Mouse (Mus musculus) 3T3-L1 (cell line): ENCODE measurements at regions not wholly inside any gene's neighbourhood (a gene's known extent, or its start where the extent isn't known, plus 50 kb on each side); places are given as distances from the start of the nearest gene placed in this dataset.

Experiments used
- DNase-seq: peaks from one replicate; pipeline ENCODE4 v3.0.0-alpha.2; 2015; ENCODE audit warnings: low read depth, low spot score

DNA sequence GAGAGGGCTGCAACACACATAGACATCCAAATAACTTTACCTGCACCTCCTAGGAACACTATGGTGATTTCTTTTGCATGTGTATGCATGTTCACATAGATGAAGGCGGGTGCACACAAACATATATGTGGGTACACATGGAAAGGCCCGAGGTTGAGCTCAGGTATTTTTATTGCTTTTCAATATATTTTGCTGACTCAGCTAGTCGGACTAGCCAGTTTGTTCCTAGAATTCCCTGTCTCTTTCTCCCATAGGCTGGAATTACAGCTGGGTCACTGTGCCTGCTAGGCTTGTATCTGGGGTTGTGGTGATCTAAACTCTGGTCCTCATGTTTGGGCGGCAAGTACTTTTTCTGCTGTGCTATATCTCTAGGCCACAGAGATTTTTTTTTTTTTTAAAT, 166.1 kb upstream of the Mki67 start:
- DNase-seq: no peak

DNA sequence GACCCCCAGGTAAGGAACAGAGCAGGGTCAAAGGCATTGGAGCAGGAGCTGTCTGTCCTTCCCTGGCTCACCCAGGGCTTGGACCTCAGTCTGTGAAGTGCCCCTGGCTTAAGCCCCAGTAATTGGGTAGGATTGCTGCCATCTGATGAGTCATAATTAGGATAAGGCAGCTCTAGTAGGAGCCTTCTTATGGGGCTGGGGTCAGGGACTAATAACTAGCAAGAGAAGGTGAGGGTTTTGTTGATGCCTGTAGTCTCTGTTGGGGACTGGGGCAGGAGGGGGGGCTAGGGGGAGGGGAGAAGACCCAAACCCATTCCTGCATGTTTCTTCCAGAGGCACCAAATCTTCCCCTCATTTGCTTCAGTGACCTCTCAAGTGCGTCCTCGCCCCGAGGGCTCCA, 172.4 kb upstream of the Mki67 start:
- peak; percentile 1 for DNase-seq

DNA sequence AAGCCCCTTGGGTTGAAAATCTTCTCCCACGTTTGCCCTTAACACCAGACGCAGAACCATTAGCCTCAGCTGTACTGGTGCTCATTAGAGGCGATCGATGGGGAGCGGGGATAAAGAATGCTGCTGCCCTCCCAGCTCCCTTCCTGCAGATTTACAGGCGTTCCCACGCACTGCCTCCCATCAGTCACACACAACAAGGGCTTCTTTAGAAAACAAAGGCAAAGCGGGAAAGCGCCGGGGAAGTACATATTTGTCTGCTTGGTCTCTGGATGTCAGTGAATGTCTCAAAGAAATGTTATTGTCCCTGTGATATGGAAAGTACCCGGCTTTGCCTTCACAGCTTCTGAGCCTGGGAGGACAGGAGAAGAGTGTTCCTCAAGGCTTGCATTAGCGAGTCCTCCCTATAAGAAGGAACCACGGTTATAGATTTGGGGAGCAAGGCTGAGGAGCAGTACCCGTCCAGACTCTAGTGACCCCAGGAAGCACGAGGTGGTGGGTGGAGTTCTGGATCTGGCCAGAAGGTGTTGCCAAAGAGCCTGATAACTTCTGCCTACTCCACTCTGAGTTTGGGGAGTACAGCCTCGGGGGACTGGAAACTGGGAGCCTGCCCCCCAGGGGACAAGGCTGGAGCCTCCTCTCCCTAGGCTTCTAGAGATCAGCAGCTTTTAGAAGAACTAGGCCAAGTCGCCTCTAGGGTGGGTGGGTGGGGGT, 173.0 kb upstream of the Mki67 start:
- DNase-seq: no peak

DNA sequence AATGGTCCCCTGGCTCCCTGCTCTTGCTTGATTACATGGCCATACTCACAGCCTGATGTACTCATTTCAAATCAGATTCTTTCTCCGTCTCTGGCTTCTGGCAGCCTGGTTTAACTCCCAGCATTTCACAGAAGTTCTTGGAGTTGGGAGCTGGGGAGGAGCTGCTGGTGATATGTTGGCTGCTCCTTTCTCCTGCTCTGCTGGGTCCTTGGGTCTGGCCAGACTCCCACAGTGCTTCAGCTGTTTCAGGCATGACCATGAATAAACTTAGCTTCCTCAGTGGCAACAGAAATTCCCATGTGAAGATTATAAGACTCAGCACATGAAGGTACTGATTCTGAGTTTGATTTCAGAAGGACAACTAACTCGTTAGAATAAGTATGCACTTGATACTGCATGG, 182.7 kb upstream of the Mki67 start:
- DNase-seq: no peak

DNA sequence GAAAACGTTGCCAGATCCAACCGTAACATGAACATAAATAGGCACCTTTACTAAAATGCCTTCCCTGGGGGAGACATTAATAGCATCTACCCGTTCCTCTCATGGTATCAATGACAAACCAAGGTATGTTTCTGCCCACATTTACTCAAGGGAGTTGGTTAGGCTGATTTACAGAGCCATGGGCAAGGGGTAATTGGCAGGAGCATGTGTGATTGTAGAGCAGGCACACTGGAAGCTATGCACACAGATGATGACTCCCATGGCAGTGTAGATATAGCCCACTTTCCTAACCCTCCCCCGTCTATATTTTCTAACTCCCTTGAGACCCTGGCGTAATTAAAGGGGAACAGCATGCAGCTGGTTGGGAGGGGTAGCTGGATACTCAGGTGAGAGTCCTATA, 183.6 kb upstream of the Mki67 start:
- no peak for DNase-seq

DNA sequence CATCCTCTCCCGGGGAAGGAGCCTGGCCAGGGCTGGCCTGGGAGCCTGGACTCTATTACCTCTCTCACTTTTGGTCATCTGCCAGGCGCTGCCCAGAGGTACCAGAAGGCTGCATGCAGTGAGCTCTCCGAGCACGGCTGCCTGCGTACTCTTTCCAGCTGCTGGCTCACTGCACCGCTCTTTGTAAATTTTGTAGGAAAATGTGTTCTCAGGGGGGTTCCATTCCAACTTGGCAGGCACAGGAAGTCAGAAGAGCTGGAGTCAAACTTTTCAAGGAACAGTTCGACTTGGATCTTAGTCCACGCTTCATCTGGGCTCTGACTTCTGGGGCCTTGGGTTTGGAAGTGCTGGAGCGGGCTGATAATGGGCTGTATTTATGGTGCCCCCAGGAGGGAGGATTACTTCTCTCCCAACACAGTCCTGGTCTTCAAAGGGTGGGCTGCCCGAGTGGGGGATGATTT, 184.7 kb upstream of the Mki67 start:
- no peak for DNase-seq

DNA sequence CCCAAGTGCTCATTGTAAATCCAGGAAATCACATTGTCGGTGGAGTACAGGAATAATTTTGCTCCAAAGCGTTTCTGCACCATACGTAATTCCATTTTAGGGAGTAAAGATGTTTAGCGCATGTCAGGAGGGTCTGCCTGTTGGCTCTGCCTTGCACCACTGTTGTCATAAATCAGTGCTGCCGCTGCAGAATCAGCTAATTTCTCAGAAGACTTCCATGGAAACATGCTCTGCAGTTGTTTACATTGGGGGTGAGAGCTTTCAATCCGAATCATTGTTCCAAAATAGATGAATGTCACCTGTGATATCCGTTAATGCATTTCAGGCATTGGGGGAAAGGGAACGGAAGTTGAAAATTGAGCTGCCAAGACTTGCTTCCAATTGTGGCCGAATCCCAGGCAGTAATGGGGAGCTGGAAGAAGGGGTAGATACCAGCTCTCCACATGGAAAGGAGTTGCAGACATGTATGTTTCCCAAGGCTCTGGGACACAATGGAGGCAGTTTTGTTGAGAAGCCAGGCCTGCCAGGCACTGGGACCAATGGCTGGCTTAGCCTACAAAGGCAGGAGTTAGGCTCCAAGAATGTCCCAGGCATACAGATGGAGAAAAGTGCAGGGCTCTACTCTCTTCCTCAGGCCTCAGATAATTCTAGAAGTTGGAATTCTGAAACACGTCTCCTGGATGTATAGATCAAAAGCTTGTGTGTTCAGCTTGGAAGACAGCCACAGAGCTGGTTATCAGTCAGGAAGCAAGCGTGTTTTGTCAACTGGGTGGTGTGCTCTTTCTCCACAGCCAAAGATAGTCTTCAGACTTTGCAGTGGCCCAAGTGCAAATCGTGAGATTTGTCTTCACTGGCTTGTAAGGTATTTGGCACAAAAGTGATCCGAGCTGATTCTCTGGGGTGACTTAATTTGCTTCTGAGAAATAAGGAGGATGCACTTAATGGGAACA, 186.2 kb upstream of the Mki67 start:
- DNase-seq: no peak

DNA sequence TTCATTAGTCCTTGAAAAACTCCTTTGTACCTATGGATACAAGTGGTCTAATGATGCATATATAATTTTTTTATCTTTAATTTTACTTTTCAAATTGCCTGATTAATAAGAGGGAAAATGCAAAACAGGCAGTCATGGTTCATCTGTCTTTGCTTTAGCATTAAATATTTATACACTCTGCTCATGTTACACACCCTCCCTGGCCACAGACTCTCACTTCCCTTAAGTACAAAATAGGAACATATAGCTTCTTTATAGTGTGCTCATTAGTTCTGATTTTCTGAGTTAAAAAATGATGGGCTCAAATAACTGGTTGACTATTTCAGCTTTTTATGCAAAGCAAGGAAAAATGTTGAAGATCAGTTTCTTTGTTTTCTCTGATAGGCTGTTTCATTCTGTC, 195.2 kb upstream of the Mki67 start:
- no peak for DNase-seq

DNA sequence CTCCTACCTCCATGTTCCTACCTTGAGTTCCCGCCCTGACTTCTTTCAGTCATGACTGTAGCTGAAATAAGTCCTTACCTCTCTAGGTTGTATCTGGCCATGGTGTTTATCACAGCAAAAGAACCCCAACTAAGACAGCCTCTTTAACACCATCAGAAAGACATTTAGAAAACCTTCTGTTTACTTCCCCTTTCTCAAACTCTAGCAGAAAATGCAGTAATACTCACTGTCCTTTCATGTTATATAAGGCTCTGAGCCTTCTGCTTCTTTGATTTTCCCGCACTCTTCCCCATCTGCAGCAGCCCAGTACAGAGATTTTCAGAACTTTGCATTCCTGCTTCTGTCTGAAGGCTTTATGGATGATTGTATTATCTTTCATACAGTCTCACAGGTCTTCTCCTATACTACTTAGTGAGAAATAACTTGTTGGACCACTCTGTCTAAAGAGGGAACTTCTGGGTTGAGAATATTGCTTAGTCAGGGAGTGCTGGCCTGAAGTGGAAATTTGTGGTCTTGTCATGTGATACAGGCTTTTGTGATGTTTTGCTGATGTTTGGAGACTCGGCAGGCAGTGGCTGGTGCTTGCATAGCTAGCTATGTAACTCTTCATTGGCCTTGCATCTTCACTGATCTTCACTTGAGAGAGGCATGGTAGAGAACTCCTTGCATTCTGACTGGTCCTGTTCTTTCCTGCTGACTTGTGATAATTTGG, 197.9 kb upstream of the Mki67 start:
- no peak for DNase-seq

DNA sequence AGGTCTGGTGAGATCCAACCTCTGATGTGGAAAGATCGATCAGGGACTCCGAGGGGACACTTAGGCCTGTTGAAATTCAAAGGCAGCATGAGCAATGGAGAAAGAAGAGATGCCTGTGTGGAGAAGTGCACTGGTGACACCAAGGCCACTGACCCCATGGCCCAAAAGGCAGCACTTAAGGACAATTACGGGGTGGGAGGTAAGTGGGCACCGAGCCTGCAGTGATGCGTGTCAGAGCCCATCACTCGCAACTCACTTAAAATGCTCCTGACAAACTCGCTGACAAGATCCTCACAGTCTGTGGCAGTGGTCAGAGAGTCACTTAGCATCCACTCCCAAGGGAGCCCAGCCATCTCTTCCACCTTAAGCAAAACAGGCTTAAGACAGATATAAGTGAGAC, 207.7 kb upstream of the Mki67 start:
- DNase-seq: no peak

DNA sequence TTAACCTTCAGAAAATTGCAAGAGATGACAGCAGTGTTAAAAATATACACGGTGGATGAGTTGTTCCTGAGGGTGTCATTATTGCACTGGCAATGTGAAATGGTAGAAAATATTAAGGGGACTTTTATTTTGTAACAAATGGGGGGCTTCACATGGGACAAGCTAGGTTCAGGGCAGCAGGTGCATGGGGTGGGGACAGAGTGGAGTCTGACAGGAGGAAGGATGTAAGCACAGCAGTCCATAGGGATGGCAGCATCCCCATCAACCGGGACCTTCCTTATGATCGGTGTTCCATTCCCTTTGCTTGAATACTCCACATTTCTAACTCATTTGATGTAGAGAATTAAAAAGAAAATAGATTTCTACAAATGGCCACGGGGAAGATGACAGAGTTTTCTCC, 208.5 kb upstream of the Mki67 start:
- DNase-seq: no peak

DNA sequence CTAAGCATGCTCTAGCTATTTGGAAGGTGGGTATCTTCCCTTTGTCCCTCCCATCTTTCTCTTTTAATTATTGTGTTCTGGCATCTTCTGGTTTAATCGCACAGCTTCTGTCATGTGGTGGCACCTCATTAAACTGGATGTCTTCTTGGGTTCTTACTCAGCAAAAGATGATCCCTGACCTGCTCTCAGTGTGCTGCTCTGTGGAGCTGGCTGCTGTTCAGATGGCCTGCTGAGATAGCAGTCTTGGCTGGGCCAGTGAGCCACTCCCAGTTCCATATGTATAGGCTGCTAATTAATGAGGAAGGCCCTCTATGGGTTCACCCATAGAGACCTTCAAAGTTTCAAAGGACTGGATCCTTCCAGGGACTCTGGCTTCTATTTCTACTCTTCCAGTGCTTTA, 213.9 kb upstream of the Mki67 start:
- no peak for DNase-seq

DNA sequence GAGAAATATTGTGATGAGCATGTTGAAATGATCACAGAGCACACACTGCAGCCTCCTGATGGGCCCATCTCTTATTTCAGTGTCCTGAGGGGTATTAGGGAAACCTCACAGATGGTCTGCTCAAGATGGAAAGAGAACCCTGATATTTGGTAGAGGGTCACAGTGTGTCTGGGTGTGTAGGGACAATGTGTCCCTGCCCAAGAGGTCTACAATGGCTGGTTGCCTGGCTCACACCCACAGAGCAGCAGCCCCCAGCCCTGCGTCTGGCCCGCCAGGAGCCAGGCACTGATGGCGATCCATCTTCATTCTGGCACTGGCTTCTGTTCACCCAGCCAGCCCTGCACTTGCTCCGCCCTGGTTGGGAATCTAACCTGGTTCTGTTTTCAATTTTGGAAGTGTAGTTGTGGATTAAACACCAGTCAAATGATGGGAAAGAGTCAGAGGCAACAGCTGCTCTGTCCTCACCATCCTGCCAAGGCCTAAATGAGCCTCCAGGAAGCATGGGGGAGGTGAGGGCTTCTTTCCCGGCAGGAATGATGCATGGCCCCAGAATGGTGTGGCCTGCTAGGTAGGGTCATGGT, 216.5 kb upstream of the Mki67 start:
- DNase-seq: no peak

DNA sequence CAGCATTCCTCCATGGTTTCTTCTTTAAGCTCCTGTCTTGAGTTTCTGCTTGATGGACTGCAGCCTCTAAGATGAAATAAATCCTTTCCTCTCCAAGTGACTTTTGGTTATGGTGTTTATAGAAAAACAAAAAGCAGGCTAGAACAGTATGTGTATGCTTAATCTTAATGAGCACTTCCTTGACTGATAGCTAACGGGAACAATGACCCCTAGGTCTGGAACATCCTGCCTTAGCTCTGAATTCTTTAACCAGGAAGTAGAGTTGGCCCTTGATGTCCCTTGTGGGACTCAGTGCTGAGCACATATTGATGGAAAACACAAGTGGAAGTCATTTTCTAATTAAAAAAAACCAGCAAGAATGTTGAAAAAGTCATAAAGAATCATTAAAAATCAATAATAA, 219.0 kb upstream of the Mki67 start:
- no peak for DNase-seq

DNA sequence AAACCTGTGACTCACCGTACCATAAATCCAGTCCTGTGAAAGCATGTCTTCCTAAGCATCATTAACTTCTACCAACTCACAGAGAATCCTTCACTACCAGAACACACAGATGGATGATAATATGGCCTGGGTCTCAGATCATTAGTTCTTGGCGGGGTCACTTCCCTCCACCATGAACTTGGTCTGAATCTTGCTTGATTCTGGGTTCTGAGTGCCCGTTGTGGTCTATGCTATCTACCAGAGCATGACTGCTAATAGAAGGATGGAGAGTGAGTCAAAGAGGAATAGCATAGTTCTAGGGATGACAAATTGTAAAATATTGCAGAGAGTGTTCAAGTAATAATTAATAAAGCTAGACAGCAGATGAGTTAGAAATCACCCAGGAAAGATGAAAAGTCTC, 221.3 kb upstream of the Mki67 start:
- DNase-seq: no peak

DNA sequence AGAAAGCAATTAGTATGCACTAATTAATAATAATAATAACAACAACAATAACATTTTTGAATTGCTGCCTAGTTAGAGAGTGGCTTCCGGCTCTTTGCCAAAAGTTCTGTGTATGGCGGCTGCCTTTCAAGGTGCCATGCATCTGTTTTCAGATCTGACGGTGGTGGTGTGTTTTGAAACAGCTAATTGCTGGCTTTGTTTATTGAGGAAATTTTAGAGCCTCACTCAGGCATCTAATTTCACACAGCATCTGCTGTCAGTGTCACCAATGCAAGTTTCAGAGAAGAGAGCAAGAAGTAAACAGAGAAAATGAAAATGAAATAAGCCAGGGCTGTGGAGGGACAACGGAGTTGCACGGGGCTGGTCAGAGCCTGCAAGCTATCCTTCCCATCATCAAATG, 223.2 kb upstream of the Mki67 start:
- DNase-seq: no peak

DNA sequence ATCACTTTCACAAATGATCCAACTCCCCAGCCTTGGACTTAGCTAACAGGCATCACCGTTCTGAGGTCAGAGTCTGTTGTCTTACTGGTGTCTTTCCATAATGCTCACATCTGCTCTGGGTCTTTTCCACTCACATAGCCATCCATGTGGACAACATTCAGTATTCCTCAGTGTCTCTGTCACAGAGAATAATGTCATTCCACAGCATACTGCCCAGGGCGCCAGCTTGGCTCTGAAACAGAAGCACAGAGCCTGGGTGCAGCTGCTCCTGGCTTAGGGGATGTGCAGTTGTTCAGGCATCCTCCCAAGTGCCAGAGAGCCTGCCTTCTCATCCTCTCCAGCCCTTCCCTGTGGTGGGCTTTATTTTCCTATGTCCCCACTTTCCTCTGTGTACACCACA, 226.7 kb upstream of the Mki67 start:
- DNase-seq: no peak

DNA sequence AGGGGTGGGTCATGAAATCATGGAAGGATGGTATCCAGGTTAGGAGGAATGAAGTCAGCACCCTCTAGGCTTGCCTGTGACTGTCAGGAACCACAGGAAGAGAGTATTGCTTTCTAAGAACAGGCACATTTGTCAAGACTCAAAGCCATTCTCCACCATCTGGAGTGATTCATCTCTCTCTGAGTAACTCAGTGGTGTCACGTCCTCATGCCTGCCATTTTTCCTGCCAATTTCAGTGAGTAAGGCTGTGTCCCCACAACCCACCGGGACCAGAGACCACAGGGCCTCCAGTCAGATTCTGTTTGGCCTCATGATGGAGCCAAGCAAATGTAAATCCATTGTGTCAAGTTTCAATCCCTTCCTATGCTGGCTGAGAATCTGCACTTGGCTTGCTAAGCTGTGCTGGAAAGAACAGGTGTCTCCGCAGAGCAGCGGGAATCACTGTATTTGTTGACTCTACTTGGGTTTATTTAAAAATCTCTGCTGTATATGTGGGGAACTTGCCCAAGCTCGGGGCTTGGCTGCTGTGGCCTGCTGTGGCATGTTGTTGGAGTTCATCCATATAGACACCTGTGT, 230.0 kb upstream of the Mki67 start:
- DNase-seq: no peak

DNA sequence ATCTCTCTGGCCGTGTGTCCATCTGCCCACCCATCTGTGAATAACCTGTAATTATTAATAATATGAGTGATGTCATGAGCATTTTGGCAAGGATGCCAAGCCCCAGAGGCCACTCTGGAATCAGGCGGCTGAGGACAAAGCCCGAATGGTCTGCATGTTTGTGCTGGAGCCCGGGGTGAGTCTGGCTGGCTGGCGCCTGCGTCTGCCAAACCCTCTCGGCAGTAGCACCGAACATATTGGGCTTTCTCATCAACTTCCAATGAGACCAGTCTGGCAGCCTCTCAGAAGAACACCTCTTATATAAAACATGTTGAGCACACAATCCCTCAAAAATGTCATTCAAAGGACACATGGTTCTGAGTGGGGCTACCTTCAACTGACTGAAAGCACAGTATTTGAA, 244.9 kb upstream of the Mki67 start:
- DNase-seq: no peak

DNA sequence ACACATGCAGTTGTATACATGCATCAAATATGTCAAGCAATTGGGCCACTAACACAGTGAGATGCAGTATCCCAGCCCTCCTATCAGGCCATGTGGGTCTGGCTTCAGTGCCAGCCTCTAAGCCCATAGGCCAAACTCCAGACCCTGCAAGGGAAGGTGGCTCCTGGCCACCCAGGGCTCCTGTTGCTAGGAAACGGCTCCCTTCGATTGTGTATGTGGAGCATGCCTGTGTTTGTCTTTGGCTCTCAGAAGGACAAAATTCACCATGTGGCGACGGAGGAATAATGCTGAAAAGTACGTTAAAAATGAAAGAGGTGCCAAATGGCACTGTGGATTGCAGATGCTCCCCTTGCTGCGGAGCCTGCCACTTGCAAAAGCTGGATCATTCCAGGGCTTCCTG, 249.4 kb upstream of the Mki67 start:
- DNase-seq: no peak

DNA sequence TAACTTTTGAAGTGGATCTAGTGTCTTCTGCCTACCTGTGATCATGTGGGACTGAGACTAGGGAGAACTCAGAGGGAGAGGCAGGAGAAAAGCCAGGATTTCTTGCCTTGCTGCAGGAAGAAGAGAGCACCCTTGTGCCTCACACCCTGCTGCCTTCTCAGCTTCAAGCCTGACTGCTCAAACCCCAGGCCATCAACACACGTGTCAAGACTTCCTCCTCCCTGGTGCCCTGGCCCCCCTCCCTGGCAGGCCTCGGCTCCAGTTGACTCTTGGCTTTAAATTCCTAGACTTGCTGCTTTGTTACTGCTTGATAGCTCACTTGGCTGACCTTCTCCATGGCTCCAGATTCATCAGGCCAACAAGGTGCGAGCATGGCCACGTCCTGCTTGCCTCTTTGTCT, 250.1 kb upstream of the Mki67 start:
- no peak for DNase-seq

DNA sequence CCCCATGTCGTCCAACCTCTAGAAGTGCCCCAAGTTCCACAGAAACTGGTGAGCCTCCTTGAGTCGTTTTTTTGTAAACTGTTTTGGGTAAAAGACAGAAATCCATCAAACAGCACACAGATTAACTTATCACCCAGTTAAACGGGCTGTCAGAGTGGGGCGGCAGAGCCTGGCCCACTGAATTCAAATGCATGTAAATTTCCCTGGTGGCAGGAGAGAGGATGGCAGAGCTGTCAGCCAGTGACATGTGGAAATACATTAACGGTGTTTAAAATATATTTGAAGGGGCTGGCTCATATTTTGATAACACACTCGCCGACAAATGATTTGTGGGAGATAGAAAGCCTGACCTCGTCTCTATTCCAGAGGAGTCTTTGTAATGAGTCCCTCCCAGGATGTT, 252.5 kb upstream of the Mki67 start:
- DNase-seq: no peak
